Mouse (Mus musculus): ENCODE results near the gene Evx1.

DNA sequence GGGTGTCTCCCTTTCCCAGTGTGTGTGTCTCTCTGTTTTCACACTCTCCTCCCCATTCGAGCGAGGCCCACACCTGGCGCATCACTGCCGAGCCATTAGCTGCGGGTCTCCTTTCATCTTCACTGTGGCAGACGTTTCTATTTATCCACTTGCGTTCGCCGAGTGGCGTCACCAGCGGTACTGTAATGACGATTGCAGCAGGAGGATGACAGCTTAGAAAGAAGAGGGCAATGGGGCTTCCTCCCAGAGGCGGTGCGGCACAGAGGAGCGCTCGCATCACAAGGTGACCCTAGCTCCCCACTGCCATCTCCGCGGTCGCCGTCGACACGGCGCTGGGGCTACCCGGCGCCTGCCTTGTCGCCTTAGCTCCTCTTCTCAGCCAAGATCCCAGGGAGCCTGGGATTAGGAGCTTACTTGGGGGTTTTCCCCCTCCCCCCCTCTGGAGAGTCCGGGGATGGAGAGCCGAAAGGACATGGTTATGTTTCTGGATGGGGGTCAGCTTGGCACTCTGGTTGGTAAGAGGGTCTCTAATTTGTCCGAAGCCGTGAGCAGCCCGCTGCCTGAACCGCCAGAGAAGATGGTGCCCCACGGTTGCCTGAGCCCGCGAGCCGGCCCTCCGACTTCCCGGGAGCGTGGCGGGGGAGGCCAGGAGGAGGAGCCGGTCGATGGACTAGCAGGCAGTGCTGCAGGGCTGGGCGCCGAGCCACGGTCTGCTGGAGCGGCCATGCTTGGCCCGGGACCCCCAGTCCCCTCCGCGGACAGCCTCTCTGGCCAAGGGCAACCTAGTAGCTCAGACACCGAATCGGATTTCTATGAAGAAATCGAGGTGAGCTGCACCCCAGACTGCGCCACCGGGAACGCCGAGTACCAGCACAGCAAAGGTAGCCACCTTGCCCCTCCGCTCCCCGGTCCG is at the start of gene Evx1:
- TF ChIP-seq MAFK (IDR thresholded peaks at IDR 0.05; ENCODE audit: insufficient read depth, low read depth, low read length): no peak
- TF ChIP-seq CHD2 (IDR thresholded peaks at IDR 0.05; ENCODE audit: low read depth, low read length): no peak
- TF ChIP-seq ZNF384 (IDR thresholded peaks at IDR 0.05; ENCODE audit: low read depth, low read length): no peak
- TF ChIP-seq ZC3H11A (IDR thresholded peaks at IDR 0.05; ENCODE audit: borderline replicate concordance, low read depth, low read length): no peak
